Mouse (Mus musculus) kidney, adult 10 weeks (tissue): ENCODE measurements around the gene E330017A01Rik. TPM values are rescaled to one million over a fixed set of nuclear protein-coding genes. Genes with fewer than 3 reads are reported as not detected.

Experiments used
- polyA plus RNA-seq: library from polyadenylated mRNA; stranded (reverse); fragments of 350-450 nt; fragmentation: Illumina TruSeq; extraction: RNeasy Lipid Tissue Mini Kit (QIAGEN cat#74804); gene quantifications from one replicate; pipeline ENCODE4 v1.2.3, GENCODE M21; 2014; ENCODE audit warnings: low read depth, low replicate concordance

E330017A01Rik gene
- not detected for polyA plus RNA-seq

DNA sequence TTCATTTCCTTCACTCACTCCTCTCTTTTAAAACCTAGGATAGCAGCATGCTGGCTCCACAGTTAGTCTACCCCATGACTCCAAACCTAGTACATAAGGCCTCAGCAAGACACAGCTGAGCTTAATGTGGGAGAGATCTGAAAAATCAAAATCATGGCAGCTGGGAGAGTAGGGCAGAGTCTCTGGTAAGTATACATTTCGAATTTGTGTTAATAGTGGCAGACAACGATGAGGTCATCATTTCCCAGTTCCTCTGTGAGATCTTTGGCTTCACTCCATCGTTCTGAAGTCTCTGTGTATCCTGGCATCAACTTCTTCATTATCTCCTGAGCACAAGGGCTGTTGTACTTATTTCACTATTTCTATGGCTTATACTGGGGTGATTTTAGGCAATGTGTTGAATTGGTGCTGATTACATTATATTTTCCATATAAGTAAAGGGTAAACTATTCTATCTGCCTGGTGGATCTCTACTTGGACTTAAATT is at the start of gene E330017A01Rik:
E330017A01Rik (minus strand) TSS at position 51 of the 487 bp plus-strand sequence.

DNA sequence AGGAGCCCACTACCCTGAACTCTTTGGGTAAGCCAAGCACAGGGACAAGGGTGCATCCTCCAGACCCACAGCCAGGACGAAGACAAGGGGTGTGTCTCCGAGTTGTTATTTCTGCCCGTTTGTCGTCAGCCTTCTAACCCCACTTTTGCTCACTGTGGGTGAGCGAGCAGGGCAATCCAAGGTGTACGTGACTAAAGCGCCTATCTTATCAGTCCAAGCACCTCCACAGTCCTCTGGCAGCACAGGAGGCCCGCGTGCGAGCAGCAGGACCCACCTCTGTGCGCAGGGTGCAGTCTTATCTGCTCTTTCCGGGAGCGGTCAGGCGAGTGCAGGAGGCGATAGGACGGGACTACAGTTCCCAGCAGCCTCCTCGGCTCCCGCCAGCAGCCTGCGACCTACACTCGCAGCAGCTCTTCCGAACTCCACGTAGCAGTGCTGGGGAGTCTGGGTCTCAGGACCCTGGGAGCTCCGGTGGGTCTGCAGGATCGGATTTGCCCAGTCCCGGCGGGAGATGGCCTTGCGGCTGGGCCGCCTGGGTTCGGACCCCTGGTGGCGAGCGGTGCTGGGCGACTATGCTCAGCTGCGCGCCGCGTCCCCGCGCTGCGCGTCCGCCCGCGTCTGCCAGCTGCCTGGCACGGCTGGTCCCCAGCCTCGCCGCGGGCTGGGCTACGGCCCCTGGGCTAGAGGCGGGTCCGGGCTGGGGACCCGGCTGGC is 31.5 kb upstream of the E330017A01Rik start, which contains the start of gene Cpox:
Cpox (plus strand) TSS at position 376 of the 714 bp plus-strand sequence.

GRCm38 (mm10) chr16:58616878-58617277 is 21.7 kb downstream of the E330017A01Rik start, which contains the start of gene Gm813:
Gene Gm813 (minus strand): TSS chr16:58616978.

Other genes with a start within 250 kb of the E330017A01Rik start
- gene Dcbld2, start 230.3 kb downstream of the E330017A01Rik start, polyA plus RNA-seq = 12.2 TPM
- gene St3gal6, start 114.5 kb downstream of the E330017A01Rik start, polyA plus RNA-seq = 126 TPM
- gene Gm813, start 21.8 kb downstream of the E330017A01Rik start, polyA plus RNA-seq = not detected
- gene Cpox, start 31.6 kb upstream of the E330017A01Rik start, polyA plus RNA-seq = 73.0 TPM
- not detected for gene Gpr15, start 80.3 kb upstream of the E330017A01Rik start, polyA plus RNA-seq
- 79.7 TPM for gene Cldnd1, start 89.2 kb upstream of the E330017A01Rik start, polyA plus RNA-seq
- gene Olfr172, start 124.4 kb upstream of the E330017A01Rik start, polyA plus RNA-seq = not detected
- gene Olfr173, start 161.5 kb upstream of the E330017A01Rik start, polyA plus RNA-seq = not detected
- not detected for gene Olfr175-ps1, start 188.0 kb upstream of the E330017A01Rik start, polyA plus RNA-seq
- not detected for gene Olfr177, start 236.0 kb upstream of the E330017A01Rik start, polyA plus RNA-seq